Mouse (Mus musculus): ENCODE data around the gene Pcgf1. TPM values are rescaled to one million over a fixed set of nuclear protein-coding genes. Genes with fewer than 3 reads are reported as not detected.

Gene Pcgf1
- 10 to 100 TPM; 30.3 to 33.0 TPM for total RNA-seq (2021)

DNA sequence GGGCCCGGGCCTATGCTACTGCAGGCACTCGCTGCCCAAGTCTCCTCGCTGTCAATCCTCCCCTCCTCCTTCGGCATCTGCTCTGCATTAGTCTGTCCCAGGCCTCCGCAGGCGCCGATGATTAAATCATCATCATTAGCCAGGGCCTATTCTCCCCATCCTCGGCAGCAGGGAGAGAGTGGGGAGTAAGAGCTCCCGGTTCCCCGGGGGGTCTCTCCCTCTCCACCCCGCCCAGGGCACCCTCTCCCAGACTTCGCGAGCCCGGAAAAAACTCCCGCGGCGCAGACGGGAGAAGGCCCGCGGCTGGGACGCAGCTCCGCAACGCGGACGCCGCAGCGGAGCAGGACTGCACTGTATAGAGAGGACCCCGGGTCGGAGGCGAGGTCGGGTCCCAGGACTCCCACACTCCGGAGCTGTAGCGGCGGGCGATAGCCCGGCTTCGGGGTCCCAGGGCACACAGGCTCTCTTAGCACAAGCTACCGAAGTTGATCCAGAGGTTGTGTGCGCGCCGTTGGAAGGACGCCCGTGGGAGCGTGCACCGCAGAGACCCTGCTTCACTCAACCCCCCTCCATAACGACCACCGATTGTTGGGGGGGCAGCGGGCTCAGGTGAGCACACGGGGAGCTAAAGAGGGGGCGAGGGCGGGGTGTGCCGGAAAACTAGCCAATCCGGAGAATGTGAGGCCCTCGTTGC, at the start of gene Pcgf1:
TSS of gene Pcgf1 (plus strand) at position 240 of the 694 bp plus-strand sequence.
- peak; percentile 39 to 50 for DNase-seq (ENCODE audit: extremely low spot score in 1 of 2, low spot score in 1 of 2)

DNA sequence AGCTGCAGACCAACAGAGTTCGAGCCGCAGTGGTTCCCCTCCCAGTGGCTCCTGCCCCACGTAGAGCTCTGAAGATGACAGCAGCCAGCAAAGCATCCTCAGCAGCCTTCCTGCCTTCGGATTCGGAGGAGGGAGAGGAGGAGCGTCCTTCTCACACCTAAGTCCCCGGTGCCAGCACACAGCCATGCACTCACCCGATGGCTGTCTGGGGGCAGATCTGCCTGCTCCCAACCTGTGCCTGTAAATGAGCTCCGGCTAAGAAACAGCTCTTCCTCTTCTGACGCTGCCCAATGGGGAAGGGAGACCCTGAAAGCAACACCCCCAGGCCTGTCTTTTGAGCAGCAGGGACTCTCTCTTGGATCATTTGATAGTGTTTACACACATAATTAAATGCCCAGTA, 47.9 kb upstream of the Pcgf1 start:
- no peak for DNase-seq (ENCODE audit: extremely low spot score in 1 of 2, low spot score in 1 of 2)

DNA sequence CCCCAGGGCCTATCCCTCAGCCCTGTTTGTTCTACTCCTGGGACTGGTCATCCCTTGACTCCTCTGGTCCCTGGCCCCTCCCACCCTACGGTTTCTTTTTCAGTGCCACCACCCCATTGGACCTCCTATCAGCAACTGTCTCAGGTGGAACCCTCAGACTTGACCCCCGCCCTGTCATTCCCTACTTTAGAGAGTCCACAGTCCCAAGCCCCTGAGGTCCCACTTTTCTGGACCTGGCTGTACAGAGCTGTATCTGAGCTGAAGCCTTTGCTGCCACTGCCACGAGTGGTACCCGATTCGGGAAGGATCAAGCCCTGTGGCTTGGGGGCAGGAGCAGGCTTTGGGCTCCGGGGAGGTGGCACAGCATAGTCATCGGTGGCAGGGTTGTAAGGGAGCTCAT, 46.6 kb upstream of the Pcgf1 start:
- no peak for DNase-seq (ENCODE audit: extremely low spot score in 1 of 2, low spot score in 1 of 2)

DNA sequence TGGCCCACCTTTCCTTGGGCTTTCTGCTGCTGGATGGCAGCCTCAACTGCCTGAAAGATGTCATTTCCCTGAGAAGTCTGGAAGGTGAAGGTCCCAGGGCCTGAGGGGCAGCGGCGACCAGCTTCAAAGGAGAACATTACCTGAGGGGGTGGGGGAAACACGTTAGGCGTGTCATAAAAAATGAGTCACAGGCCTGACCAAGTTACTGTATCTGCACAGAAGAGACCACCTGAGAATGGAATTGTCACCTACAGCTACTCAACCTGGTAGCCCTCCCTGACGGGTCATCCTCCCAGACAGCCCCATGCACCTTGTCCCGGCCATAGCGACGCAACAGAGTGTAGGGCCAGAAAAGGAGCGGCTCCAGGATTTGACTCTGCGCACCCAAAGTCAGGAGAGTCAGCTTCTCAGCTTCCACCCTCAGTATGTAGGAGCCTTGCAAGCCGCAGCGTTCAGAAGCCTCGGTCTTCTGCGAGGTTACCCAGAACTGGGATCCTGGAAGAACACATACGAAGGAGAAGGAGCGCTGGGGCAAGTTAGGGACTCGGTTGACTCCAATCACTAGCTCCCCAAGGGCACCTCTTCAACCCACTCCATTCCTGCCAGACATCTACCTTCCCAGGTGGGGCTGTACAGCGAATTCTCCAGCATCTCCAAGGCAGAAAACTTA, 45.6 kb upstream of the Pcgf1 start:
- DNase-seq (ENCODE audit: extremely low spot score in 1 of 2, low spot score in 1 of 2): no peak

DNA sequence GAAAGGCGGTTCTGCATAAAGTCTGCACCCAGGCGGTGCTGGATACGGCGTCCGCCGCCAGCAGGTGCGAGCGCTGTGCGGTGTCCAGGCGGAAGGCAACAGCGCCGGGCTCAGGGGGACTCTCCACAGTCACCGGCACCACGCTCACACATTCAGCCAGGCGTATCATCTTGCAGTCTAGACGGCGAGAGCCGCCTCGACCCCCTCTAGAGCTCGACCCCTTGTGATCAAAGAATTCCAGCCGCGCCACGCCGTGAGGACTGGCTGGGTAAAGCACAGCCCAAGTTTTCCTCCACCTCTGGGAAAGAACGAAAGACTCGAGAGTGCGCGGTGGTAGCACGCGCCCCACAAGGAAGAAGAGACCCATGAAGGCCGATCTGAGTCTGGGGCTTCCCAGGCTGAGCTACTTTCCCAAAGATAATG, 44.9 kb upstream of the Pcgf1 start:
- DNase-seq (ENCODE audit: extremely low spot score in 1 of 2, low spot score in 1 of 2): no peak

DNA sequence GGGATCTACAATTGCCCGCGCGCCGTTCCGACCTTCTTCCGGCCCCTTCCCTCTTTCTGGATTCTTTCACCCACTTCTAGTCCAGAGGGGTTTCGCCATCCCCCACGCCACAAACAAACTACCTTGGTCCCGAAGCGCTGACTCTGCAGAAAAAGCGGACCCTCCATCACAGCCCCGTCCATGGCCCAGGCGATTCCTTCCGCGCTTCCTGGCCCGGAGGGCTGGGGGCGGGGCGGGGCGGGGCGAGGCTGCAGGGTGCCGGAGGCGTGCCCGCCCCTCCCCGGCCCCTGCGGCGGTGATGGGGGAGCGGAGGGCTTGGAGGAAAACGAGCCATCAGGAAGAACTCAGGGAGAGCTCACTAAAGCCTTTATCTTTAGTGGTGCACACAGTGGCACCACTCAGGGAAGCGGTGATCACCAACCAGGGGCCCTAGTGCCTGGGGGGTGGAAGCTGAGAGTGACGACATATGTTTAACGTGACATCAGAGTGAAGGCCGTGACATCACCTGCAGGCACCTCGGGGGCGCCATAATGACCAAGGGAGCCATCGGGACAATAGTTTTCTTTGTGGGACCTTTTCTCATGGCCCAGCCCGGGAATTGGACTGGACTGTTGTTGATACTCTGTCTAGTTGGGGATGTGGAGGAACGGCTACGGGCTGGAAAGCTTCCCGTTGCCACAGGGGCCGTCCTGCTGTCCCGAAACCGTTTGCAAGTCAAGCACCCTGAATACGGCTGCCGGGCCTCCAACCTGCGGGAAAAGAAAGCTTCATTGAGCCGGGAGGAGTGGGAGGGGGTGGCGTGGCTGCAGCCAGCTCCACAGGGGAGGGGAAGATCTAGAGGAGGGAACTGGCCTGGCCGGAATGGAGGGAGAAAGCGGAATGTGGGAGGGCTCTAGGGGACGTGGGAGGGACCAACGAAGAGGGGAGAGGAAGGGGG, 44.2 kb upstream of the Pcgf1 start, which contains the start of the genes Dok1 and Loxl3:
TSS of gene Dok1 (minus strand) at position 223 of the 937 bp plus-strand sequence.
TSS of gene Loxl3 (plus strand) at position 925 of the 937 bp plus-strand sequence.
- DNase-seq (ENCODE audit: extremely low spot score in 1 of 2, low spot score in 1 of 2): no peak

DNA sequence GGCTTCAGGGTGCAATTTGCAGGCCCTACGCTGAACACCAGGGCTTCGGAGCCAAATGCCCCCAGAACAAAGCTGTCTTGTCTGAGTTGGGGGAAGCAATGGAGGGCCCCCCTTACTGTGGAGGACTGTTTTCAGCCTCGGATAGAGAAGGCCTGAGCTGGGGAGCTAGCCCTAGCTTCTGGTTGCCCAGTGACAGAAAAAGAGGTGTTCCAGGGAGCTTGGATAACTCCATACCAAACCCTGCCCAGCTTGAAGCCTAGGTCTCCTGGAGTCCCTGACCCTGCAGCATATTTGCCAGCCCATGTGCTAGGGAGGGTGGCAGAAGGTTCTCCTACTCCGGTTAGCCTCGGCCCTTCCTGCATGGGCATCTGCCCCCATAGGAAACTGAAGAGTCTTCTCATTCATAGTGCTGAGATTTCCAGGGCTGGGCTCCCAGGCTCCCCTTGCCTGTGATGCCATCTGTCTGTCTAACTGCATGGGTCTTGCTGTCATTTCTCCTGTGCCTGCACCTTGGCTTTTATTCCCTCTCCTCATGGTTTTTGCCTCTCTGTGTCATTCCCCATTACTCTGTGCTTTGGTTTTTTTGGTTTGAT, 43.1 kb upstream of the Pcgf1 start:
- no peak for DNase-seq (ENCODE audit: extremely low spot score in 1 of 2, low spot score in 1 of 2)

DNA sequence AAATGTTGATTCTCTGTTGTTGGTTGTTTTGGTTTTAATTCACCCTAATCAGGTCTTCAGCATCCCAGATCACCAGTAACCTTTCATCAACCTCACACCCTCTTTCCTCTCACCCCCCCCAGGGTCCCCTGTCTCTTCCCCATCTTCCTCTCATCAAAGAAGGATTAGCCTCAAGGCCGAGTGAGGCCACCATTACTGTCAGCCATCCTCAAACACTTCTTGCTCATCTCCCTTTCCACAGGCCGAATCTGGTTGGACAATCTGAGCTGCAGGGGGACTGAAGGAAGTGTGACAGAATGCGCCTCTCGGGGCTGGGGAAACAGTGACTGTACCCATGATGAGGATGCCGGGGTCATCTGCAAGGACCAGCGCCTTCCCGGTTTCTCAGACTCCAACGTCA, 40.5 kb upstream of the Pcgf1 start:
- no peak for DNase-seq (ENCODE audit: extremely low spot score in 1 of 2, low spot score in 1 of 2)

DNA sequence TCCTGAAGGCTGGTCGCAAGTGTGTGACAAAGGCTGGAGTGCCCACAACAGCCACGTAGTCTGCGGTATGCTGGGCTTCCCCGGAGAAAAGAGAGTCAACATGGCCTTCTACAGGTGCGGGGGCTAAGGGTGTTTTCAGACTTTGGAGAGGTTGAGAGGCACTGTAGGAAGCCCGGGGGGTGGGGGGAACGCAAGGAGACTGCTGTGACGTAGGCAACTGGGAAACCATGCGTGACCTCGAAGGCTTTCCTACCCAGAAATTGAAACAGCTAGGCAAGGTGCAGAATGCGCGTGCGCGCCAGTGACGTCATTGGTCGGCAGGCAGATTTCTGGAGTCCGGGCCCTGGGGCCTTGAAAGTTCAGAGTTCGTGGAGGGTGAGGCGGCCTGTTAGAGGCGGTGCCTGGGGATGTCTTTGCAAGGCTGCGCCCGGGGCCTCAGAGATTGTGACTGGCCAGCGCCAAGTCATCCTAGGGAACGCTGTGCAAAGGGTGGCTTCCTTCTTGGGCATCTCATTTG, 39.1 kb upstream of the Pcgf1 start:
- DNase-seq (ENCODE audit: extremely low spot score in 1 of 2, low spot score in 1 of 2): peak; percentile 87 to 93

DNA sequence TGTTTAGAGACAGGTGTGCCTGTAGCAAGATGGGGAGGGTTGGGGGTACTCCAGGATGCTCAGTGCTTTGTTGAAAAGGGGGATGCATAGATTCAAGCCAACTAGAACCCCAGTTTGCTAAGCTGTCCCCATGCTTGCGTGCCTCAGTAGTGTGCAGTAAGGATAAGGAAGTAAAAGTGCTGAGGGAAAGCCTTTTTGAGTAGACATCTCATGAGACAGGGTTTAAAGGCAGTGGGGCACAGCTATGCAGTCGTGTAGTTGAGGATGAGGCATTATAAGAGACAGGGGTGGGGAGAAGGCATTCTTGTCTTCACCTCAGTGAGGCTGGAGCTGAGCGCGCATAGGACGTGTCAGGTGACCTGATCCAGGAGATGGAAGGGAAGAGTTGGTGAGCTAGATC, 37.1 kb upstream of the Pcgf1 start:
- DNase-seq (ENCODE audit: extremely low spot score in 1 of 2, low spot score in 1 of 2): no peak

DNA sequence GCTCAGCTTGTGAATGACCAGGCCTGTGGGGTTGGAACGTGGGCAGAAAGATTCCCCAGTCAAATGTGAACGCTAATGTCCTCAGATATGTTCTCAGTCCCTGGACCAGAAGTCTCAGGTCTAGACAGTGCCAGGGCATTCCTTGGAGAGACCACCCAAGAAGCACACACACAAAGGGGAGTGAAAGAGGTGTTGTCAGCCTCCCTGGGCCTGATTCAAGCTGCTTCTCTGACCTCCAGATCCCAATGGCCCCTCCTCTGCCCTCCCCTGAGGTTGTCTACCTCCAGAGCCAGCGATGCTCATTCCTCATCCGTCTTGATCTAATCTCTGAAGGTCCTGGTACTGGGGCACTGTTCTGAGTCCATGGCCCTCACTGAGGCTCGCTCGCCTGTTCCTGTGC, 34.1 kb upstream of the Pcgf1 start:
- DNase-seq (ENCODE audit: extremely low spot score in 1 of 2, low spot score in 1 of 2): no peak

DNA sequence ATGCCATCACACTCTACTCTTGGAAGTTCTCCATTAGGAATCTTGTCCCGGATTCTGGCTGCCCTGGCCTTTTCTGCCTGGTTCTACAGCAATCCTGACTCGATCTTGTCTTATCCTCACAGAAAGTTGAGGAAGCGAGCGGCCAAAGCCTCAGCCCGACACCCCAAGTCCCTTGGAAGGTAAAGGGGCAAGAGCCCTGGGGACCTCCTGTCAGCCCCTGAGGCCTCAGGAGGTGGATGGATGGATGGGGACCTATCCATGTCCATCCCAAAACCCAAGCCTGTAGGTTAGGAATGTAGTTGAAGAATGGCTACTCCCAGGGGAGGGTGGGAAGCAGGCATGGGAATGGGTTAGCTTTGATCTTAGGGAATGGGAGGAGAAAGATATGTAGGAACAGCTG, 33.7 kb upstream of the Pcgf1 start:
- no peak for DNase-seq (ENCODE audit: extremely low spot score in 1 of 2, low spot score in 1 of 2)

DNA sequence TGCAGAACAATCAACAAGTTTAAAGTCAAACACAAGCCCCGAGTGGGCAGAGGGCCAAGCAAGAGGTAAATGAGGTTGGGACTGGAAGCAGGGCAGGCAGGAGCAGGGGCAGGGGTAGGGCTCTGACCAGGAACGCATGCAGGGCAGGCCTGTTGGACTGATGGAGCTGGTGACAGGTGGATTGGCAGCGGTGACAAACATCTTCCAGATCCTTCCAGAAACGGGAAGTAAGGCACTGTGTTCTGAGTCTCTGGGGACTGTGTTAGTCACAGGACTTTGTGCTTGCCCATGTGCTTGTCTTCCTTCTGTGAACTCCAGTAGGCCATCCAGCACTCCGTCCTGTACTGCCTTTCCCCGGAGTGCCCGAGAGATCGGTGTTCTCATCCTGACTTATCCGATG, 32.9 kb upstream of the Pcgf1 start:
- DNase-seq (ENCODE audit: extremely low spot score in 1 of 2, low spot score in 1 of 2): no peak

DNA sequence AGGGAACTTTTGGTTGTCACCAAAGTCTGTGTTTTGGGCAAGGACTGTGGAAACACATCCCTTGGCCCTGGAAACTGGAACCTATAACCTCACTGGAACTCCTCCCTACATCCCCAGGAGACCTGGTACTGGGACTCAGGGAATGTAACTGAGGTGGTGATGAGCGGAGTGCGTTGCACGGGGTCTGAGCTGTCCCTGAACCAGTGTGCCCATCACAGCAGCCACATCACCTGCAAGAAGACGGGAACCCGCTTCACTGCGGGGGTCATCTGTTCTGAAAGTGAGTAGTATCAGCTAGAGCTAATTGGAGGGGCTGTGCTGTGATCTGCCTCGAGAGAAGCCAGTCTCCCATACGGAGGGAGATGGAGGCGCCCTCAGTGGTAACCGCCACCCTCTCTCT, 28.3 kb upstream of the Pcgf1 start:
- DNase-seq (ENCODE audit: extremely low spot score in 1 of 2, low spot score in 1 of 2): no peak

DNA sequence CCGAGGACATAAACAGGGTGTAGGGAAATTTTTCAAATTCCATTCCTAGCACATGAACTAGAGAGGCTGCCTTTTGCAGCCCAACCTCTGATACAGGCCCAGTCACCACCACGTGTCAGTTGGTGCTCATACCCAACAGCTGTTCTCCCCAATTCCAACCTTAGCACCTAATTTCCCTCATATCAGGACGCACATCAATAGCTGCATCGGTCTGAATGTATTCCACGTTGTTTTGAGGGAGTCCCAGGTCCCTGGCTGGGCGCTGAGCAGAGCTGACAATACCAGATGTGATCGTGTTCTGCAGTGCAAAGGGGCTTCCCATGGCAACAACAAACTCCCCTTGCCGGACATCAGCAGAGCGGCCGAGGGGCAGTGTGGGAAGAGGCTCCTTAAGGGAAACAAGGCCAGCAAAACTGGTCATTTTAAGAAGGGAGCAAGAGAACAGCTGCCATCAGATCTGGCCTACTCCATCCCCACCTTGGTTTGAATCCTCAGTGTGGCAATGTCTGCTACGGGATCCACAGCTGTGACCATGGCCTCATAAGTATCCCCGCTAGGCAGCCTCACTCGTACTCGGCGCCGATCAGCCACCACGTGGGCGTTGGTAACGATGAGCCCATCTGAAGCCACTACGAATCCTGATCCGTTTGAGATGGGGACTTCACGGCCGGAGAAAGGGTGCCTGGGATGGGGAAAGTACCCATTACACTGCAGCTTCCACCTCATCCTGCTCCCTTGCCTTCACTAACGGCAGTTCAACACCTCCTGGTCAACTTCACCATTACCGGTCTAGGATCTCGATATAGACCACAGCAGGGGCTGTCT, 24.3 kb upstream of the Pcgf1 start:
- DNase-seq (ENCODE audit: extremely low spot score in 1 of 2, low spot score in 1 of 2): peak in 1 of 2 experiments; percentile 49

DNA sequence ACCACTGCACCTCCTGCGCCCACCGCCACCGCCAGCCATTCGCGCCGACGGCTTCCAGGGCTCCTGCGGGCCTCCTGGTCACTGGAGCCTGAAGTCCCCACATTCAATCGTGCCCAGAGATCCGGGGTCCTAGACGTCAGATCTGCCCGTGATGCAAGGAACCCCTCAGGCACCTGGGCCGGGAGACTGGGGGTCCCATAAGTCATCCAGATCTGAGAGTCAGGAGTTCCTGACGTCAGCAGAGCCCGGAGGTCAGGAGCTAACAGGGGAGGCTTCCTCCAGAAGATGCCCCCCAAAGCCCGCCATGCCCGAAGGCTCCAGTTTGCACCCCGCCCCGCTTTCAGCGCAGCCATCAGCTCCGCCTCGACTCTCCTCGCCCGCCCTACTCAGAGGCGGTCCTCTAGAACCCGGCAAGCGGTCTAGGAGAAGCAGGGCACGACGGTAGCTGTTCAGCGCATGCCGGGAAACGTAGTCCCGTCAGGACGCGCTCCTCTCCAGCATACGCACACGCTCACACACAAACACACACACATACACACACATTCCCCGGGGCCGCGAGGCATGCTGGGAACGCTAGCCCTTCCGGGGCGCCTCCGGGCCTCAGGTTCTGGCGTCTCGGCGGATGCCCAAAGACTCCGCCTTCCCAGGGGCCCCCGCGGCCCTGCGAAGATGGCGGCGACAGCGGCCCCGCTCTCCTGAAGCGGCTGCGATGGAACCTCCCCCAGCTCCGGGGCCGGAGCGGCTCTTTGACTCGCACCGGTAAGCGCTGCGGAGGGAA, 23.4 kb upstream of the Pcgf1 start, which contains the start of gene Aup1:
TSS of gene Aup1 (plus strand) at position 448 of the 778 bp plus-strand sequence.
- DNase-seq (ENCODE audit: extremely low spot score in 1 of 2, low spot score in 1 of 2): peak; percentile 89 to 91

DNA sequence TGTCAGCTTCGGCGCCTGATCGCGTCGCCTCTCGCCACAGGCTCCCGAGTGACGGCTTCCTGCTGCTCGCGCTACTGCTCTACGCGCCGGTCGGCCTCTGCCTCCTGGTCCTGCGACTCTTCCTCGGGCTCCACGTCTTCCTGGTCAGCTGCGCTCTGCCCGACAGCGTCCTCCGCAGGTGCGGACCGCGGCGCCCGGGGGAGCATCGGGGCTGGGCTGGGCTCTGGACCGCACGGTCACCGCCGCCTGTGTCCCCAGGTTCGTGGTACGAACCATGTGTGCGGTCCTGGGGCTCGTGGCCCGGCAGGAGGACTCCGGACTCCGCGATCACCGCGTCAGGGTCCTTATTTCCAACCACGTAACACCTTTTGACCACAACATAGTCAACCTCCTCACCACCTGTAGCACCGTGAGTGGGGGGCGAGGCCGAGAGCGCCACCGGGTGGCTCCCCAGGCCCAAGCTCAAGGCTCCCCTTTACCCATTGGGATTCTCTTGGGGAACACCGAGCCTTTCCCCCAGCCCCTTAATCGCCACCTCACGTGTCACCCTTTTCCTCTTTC, 22.7 kb upstream of the Pcgf1 start, which contains the start of gene Htra2:
TSS of gene Htra2 (minus strand) at position 403 of the 561 bp plus-strand sequence.
- peak in 1 of 2 experiments; percentile 29 for DNase-seq (ENCODE audit: extremely low spot score in 1 of 2, low spot score in 1 of 2)

DNA sequence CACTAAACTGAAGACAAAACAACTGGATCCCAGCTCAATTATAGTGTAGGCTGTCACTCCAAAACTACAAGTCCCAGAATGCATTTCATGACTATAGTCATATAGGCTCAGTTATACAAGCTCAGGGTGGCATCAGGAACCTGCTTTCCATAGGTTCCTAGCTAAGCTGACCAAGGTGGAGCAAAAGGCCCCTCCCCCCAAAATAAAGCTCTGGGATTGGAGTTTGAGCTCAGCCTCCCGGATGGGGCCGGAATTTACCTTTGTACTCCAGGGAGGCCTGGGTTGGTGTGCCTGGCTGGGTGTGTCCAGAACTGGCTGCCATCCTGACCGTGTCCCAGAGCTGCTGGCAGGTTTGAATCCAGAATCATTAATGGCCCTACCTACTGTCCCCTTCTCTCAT, 19.9 kb upstream of the Pcgf1 start, which contains the start of gene Dqx1:
TSS of gene Dqx1 (plus strand) at position 55 of the 400 bp plus-strand sequence.
- no peak for DNase-seq (ENCODE audit: extremely low spot score in 1 of 2, low spot score in 1 of 2)
